Mouse (Mus musculus): ENCODE measurements around the gene Trim12c. TPM values are rescaled to one million over a fixed set of nuclear protein-coding genes. Genes with fewer than 3 reads are reported as not detected.
"Not testable (repeated sequence)": the region's sequence is repeated elsewhere in the genome, so short reads cannot be mapped to it uniquely, and the experiment has no call there.

Gene Trim12c
- polyA plus RNA-seq, 1 experiment: 0.27 TPM

GRCm38 (mm10) chr7:104322028-104322427, 31.1 kb downstream of the Trim12c start:
- H3K4me3 ChIP-seq (replicated peaks): no peak overlapping the region
- no peaks in the 10 kb centered on the region for H3K9me3 ChIP-seq
- H3K4me1 ChIP-seq: no peaks in the 10 kb centered on the region
- TF ChIP-seq GATA1 (IDR thresholded peaks at IDR 0.05; ENCODE audit: borderline replicate concordance, low read length): no peak
- no peak for TF ChIP-seq FLI1 (IDR thresholded peaks at IDR 0.05; ENCODE audit: low read length)
- no peaks in the 10 kb centered on the region for H3K27me3 ChIP-seq (replicated peaks)
- H3K36me3 ChIP-seq (replicated peaks; ENCODE audit: low read length): no peaks in the 10 kb centered on the region

GRCm38 (mm10) chr7:104315369-104316080, 37.6 kb downstream of the Trim12c start, which contains the start of gene Trim12a:
Gene Trim12a, minus strand, starts transcription at chr7:104315466.
- not testable (repeated sequence) for H3K4me1 ChIP-seq; H3K9me3 ChIP-seq; H3K27me3 ChIP-seq (replicated peaks); H3K36me3 ChIP-seq (replicated peaks; ENCODE audit: low read length); H3K4me3 ChIP-seq (replicated peaks)

GRCm38 (mm10) chr7:104314796-104315353, 38.3 kb downstream of the Trim12c start:
- TF ChIP-seq FLI1 (IDR thresholded peaks at IDR 0.05; ENCODE audit: low read length) (no peak), GATA1 (IDR thresholded peaks at IDR 0.05; ENCODE audit: borderline replicate concordance, low read length) (no peak)
- Histone ChIP-seq H3K36me3 (replicated peaks; ENCODE audit: low read length) (no peaks in the 10 kb centered on the region), H3K4me3 (replicated peaks) (no peak overlapping the region), H3K9me3 (no peaks in the 10 kb centered on the region), H3K4me1 (no peaks in the 10 kb centered on the region), H3K27me3 (replicated peaks) (no peaks in the 10 kb centered on the region)

- no peaks in the 10 kb centered on the region for H3K36me3 ChIP-seq (replicated peaks; ENCODE audit: low read length)
- H3K9me3 ChIP-seq: no peaks in the 10 kb centered on the region
- H3K27me3 ChIP-seq (replicated peaks): no peaks in the 10 kb centered on the region
- no peaks in the 10 kb centered on the region for H3K4me1 ChIP-seq
- no peak overlapping the region for H3K4me3 ChIP-seq (replicated peaks)
- TF ChIP-seq GATA1 (IDR thresholded peaks at IDR 0.05; ENCODE audit: borderline replicate concordance, low read length) (no peak), FLI1 (IDR thresholded peaks at IDR 0.05; ENCODE audit: low read length) (no peak)
These were observed 61.3 kb downstream of the Trim12c start for GRCm38 (mm10) chr7:104291638-104292400.

GRCm38 (mm10) chr7:104290641-104291040, 62.5 kb downstream of the Trim12c start:
- no peaks in the 10 kb centered on the region for H3K4me1 ChIP-seq
- H3K9me3 ChIP-seq: no peaks in the 10 kb centered on the region
- H3K36me3 ChIP-seq (replicated peaks; ENCODE audit: low read length): no peaks in the 10 kb centered on the region
- no peaks in the 10 kb centered on the region for H3K27me3 ChIP-seq (replicated peaks)
- TF ChIP-seq FLI1 (IDR thresholded peaks at IDR 0.05; ENCODE audit: low read length) (no peak), GATA1 (IDR thresholded peaks at IDR 0.05; ENCODE audit: borderline replicate concordance, low read length) (no peak)
- H3K4me3 ChIP-seq (replicated peaks): no peak overlapping the region

Other genes starting within 250 kb of the Trim12c start
- gene Olfr646, start 248.5 kb downstream of the Trim12c start, polyA plus RNA-seq (2012; ENCODE audit: insufficient read depth, low replicate concordance): 0.13 TPM in 1 of 2 replicates, not detected in the other
- not detected in 2 replicates for gene Ubqln5, start 223.5 kb downstream of the Trim12c start, polyA plus RNA-seq (2012; ENCODE audit: insufficient read depth, low replicate concordance)
- gene Olfr643, start 216.0 kb downstream of the Trim12c start, polyA plus RNA-seq (2012; ENCODE audit: insufficient read depth, low replicate concordance): not detected in 2 replicates
- gene Ubqln3, start 210.1 kb downstream of the Trim12c start, polyA plus RNA-seq (2012; ENCODE audit: insufficient read depth, low replicate concordance): not detected in 2 replicates
- gene Ubqlnl, start 202.8 kb downstream of the Trim12c start, polyA plus RNA-seq (2012; ENCODE audit: insufficient read depth, low replicate concordance): 0.06 TPM in 1 of 2 replicates, not detected in the other
- not detected in 2 replicates for gene Olfm5, start 188.5 kb downstream of the Trim12c start, polyA plus RNA-seq (2012; ENCODE audit: insufficient read depth, low replicate concordance)
- not detected in 2 replicates for gene Olfr648, start 170.0 kb downstream of the Trim12c start, polyA plus RNA-seq (2012; ENCODE audit: insufficient read depth, low replicate concordance)
- not detected in 2 replicates for gene Olfr649, start 157.4 kb downstream of the Trim12c start, polyA plus RNA-seq (2012; ENCODE audit: insufficient read depth, low replicate concordance)
- gene Trim6, start 134.6 kb downstream of the Trim12c start, polyA plus RNA-seq (2012; ENCODE audit: insufficient read depth, low replicate concordance): 0.39 and 1.5 TPM in 2 replicates
- gene Trim34a, start 108.9 kb downstream of the Trim12c start, polyA plus RNA-seq (2012; ENCODE audit: insufficient read depth, low replicate concordance): 0.30 TPM in 1 of 2 replicates, not detected in the other
- 0.08 TPM in 1 of 2 replicates, not detected in the other for gene Trim5, start 65.3 kb downstream of the Trim12c start, polyA plus RNA-seq (2012; ENCODE audit: insufficient read depth, low replicate concordance)
- not detected in 2 replicates for gene Trim12a, start 37.9 kb downstream of the Trim12c start, polyA plus RNA-seq (2012; ENCODE audit: insufficient read depth, low replicate concordance)
- 0.28 TPM in 1 of 2 replicates, not detected in the other for gene Trim34b, start 23.9 kb downstream of the Trim12c start, polyA plus RNA-seq (2012; ENCODE audit: insufficient read depth, low replicate concordance)
- 0.04 TPM in 1 of 2 replicates, not detected in the other for gene Trim30b, start 16.5 kb upstream of the Trim12c start, polyA plus RNA-seq (2012; ENCODE audit: insufficient read depth, low replicate concordance)
- not detected in 2 replicates for gene Trim30c, start 47.5 kb upstream of the Trim12c start, polyA plus RNA-seq (2012; ENCODE audit: insufficient read depth, low replicate concordance)
- gene Trim30a, start 111.8 kb upstream of the Trim12c start, polyA plus RNA-seq (2012; ENCODE audit: insufficient read depth, low replicate concordance): 0.81 TPM in 1 of 2 replicates, not detected in the other
- gene Trim30d, start 154.5 kb upstream of the Trim12c start, polyA plus RNA-seq (2012; ENCODE audit: insufficient read depth, low replicate concordance): 0.09 TPM in 1 of 2 replicates, not detected in the other
- not detected in 2 replicates for gene Olfr651, start 196.8 kb upstream of the Trim12c start, polyA plus RNA-seq (2012; ENCODE audit: insufficient read depth, low replicate concordance)
- gene Olfr652, start 207.5 kb upstream of the Trim12c start, polyA plus RNA-seq (2012; ENCODE audit: insufficient read depth, low replicate concordance): not detected in 2 replicates
- not detected in 2 replicates for gene Olfr653, start 224.0 kb upstream of the Trim12c start, polyA plus RNA-seq (2012; ENCODE audit: insufficient read depth, low replicate concordance)
- not detected in 2 replicates for gene Olfr654, start 233.7 kb upstream of the Trim12c start, polyA plus RNA-seq (2012; ENCODE audit: insufficient read depth, low replicate concordance)
- not detected in 2 replicates for gene Olfr655, start 248.4 kb upstream of the Trim12c start, polyA plus RNA-seq (2012; ENCODE audit: insufficient read depth, low replicate concordance)

All from megakaryocyte, embryonic 14.5 days (primary cell).